Mouse (Mus musculus): Measurements from ENCODE around the gene Spocd1. TPM values are rescaled to one million over a fixed set of nuclear protein-coding genes. Genes with fewer than 3 reads are reported as not detected.

Gene Spocd1
- polyA plus RNA-seq, 2 experiments = 0.15 TPM; not detected in 1

DNA sequence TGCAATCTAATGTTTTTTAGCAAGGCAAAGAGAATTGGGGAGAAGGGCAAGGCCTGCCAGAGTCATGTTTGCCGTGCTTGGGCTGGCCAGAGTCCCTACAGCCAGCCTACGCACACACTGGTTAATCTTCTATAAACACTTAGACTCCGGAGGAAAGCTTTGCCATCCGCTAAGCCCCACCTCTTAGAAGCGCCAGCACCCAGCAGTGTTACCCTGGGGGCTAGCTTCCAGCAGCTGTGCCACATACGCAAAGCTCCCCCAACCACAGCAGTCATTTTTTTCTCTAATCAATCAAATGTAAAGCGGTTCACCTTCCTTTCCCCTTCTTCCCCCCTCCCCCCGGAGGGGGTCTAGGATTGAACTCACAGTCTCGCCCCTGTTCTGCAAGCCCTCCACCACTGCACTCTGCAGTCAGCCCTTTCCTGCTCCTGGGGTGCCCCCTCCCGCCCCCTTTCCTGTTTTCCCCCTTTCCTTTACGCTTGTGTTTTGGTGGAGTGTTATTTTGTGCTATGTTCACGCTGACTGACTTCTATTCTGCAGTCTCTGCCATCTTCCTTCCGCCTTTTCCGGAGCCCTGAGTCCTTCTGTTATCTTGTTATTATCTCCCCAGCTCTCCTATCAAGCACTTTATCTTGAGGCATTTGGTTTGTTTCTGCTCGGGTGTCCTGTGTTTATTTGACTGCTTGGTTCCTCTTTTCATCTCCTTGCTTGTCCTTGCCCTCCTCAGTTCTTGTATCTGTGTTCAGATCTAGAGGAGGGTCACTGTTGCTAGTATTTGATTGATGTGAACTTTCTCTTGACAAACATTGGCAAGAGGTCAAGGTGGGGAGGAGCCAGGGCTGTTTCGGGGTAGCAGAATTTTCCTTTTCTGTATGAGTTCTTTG lies 15.0 kb upstream of the Spocd1 start:
- TF ChIP-seq POLR2A (IDR thresholded peaks at IDR 0.05; ENCODE audit: borderline replicate concordance, extremely low read depth, insufficient read depth, insufficient read length) = no peak
- H3K36me3 ChIP-seq (ENCODE audit: control insufficient read depth, insufficient read depth, low read length) = no peaks in the 10 kb centered on the region
- no peak overlapping the region for H3K4me3 ChIP-seq (replicated peaks; ENCODE audit: low read length)
- H3K4me2 ChIP-seq (replicated peaks; ENCODE audit: low read depth, low read length, severe bottlenecking) = peak overlapping the region; percentile 30
- 15% methylated on average over 16 of the region's 16 CpGs for WGBS
- no peak overlapping the region for H3K27ac ChIP-seq (replicated peaks; ENCODE audit: low read depth, low read length)
- no peaks in the 10 kb centered on the region for H3K27me3 ChIP-seq (ENCODE audit: control insufficient read depth, insufficient read depth, low read length)
- peak overlapping the region; percentile 36; the same call in 1 of the 2 replicates for H3K9ac ChIP-seq (ENCODE audit: low read depth, low read length, severe bottlenecking)
- peaks cover 13% of the 10 kb centered on the region for H3K4me1 ChIP-seq (ENCODE audit: control insufficient read depth, insufficient read depth, low read length)
- no peaks in the 10 kb centered on the region for H3K9me3 ChIP-seq (ENCODE audit: control insufficient read depth, low read length)
- DNase-seq (ENCODE audit: low spot score) = no peak
- ATAC-seq (ENCODE audit: low FRiP score, low read depth) = no peak

DNA sequence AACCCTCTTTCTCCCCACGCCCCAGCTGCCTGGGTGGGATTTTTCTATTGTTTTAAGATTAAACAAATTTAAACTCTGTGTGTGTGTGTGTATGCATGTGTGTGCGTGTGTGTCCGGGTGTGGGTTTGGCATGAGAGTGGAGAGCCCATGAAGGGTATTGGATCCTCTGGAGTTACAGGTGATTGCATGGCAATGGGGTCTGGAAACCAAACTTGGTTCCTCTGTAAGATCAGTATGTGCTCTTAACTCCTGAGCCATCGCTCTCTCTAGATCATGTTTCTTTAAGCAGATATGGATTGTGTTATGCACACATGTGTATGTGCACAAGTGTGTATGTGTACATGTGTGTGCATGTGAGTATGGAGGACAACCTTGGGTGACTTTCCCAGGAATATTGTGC lies 14.4 kb upstream of the Spocd1 start:
- H3K4me3 ChIP-seq (replicated peaks; ENCODE audit: low read length) = no peak overlapping the region
- H3K36me3 ChIP-seq (ENCODE audit: control insufficient read depth, insufficient read depth, low read length) = no peaks in the 10 kb centered on the region
- H3K9ac ChIP-seq (ENCODE audit: low read depth, low read length, severe bottlenecking) = no peak overlapping the region
- no peaks in the 10 kb centered on the region for H3K9me3 ChIP-seq (ENCODE audit: control insufficient read depth, low read length)
- WGBS = 85% methylated on average over 4 of the region's 4 CpGs
- no peak for DNase-seq (ENCODE audit: low spot score)
- no peaks in the 10 kb centered on the region for H3K27me3 ChIP-seq (ENCODE audit: control insufficient read depth, insufficient read depth, low read length)
- no peak for TF ChIP-seq POLR2A (IDR thresholded peaks at IDR 0.05; ENCODE audit: borderline replicate concordance, extremely low read depth, insufficient read depth, insufficient read length)
- ATAC-seq (ENCODE audit: low FRiP score, low read depth) = no peak
- no peak overlapping the region for H3K27ac ChIP-seq (replicated peaks; ENCODE audit: low read depth, low read length)
- H3K4me1 ChIP-seq (ENCODE audit: control insufficient read depth, insufficient read depth, low read length) = peaks cover 8% of the 10 kb centered on the region; the same call in 1 of the 2 replicates
- H3K4me2 ChIP-seq (replicated peaks; ENCODE audit: low read depth, low read length, severe bottlenecking) = no peak overlapping the region

DNA sequence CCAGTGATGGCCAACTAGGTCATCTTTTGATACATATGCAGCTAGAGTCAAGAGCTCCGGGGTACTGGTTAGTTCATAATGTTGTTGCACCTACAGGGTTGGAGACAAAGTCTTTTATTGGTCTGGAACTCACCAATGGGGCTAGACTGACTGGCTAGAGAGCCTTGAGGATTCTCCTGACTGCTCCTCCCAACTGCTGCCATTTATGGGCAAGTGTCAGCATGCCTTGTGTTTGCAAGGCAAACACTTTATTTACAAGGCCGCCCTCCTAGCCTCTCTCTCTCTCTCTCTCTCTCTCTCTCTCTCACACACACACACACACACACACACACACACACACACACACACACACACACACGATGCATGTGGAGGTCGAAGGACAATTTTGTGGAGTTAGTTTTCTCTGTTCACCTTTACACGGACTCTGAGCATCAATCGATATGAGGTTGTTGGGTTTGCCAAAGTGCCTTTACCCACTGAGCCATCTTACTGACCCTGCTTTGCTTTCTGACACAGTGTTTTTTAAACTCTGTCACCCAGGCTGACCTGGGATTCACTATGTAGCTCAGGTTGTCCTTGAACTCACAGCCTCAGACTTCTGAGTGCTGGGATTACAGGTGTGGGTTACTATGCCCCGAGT lies 13.6 kb upstream of the Spocd1 start:
- no peak overlapping the region for H3K9ac ChIP-seq (ENCODE audit: low read depth, low read length, severe bottlenecking)
- WGBS = 88% methylated on average over 7 of the region's 7 CpGs
- ATAC-seq (ENCODE audit: low FRiP score, low read depth) (no peak), DNase-seq (ENCODE audit: low spot score) (no peak)
- peaks cover 8% of the 10 kb centered on the region; the same call in 1 of the 2 replicates for H3K4me1 ChIP-seq (ENCODE audit: control insufficient read depth, insufficient read depth, low read length)
- H3K27ac ChIP-seq (replicated peaks; ENCODE audit: low read depth, low read length) = no peak overlapping the region
- TF ChIP-seq POLR2A (IDR thresholded peaks at IDR 0.05; ENCODE audit: borderline replicate concordance, extremely low read depth, insufficient read depth, insufficient read length) = no peak
- H3K4me3 ChIP-seq (replicated peaks; ENCODE audit: low read length) = no peak overlapping the region
- H3K36me3 ChIP-seq (ENCODE audit: control insufficient read depth, insufficient read depth, low read length) = no peaks in the 10 kb centered on the region
- H3K9me3 ChIP-seq (ENCODE audit: control insufficient read depth, low read length) = no peaks in the 10 kb centered on the region
- H3K27me3 ChIP-seq (ENCODE audit: control insufficient read depth, insufficient read depth, low read length) = no peaks in the 10 kb centered on the region
- no peak overlapping the region for H3K4me2 ChIP-seq (replicated peaks; ENCODE audit: low read depth, low read length, severe bottlenecking)

DNA sequence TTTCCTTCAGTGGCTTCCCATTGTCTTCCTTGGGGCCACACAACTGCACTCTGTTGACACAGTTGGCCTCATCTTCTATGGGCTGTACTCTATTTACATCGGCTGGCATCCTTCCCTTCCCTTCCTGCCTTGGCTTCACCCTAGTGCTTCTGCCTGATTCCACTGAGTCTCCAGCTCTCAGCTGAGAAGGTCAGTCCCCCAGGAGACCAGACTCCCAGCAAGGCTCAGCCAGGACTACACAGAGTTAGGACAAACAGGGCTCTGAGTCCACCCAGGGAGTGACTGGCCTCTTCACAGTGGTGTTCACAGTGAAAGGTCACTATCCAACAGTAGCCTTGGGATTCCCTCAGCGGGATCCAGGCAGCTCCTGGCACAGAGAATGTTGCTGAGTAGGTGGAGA lies 12.9 kb upstream of the Spocd1 start:
- no peak for DNase-seq (ENCODE audit: low spot score)
- TF ChIP-seq POLR2A (IDR thresholded peaks at IDR 0.05; ENCODE audit: borderline replicate concordance, extremely low read depth, insufficient read depth, insufficient read length) = no peak
- no peak overlapping the region for H3K27ac ChIP-seq (replicated peaks; ENCODE audit: low read depth, low read length)
- H3K9ac ChIP-seq (ENCODE audit: low read depth, low read length, severe bottlenecking) = no peak overlapping the region
- 49% methylated on average over 2 of the region's 2 CpGs for WGBS
- H3K4me3 ChIP-seq (replicated peaks; ENCODE audit: low read length) = no peak overlapping the region
- peaks cover 8% of the 10 kb centered on the region; the same call in 1 of the 2 replicates for H3K4me1 ChIP-seq (ENCODE audit: control insufficient read depth, insufficient read depth, low read length)
- H3K4me2 ChIP-seq (replicated peaks; ENCODE audit: low read depth, low read length, severe bottlenecking) = no peak overlapping the region
- H3K36me3 ChIP-seq (ENCODE audit: control insufficient read depth, insufficient read depth, low read length) = no peaks in the 10 kb centered on the region
- ATAC-seq (ENCODE audit: low FRiP score, low read depth) = no peak
- no peaks in the 10 kb centered on the region for H3K27me3 ChIP-seq (ENCODE audit: control insufficient read depth, insufficient read depth, low read length)
- no peaks in the 10 kb centered on the region for H3K9me3 ChIP-seq (ENCODE audit: control insufficient read depth, low read length)

DNA sequence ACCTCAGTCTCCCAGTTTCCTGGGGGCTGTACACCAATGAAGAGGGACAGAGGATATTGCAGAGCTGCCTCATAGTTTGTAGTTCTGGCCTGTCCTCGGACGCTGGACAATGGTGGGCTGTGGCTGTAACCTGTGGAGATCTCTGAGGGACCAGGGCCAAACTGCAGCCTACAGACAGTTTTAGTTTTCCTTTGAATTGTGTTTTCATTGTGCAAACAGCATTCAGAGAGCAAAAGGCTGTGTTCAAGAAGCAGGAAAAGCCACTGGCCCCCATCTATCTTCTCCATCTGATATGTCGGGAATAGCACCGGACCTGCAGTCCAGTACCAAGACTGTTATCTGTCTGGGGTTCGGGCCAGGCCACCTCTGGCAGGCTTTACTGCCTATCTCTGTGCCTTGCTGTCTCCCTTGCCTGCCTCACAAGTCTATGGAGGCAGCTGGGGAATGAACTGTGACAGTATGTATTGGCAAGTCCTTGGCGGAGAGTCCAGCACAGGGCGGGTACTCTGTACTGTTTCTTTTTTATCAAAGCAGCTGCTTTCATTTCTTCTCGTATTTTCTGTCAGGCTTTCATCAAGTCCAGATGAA lies 11.9 kb upstream of the Spocd1 start:
- no peaks in the 10 kb centered on the region for H3K9me3 ChIP-seq (ENCODE audit: control insufficient read depth, low read length)
- H3K27me3 ChIP-seq (ENCODE audit: control insufficient read depth, insufficient read depth, low read length) = no peaks in the 10 kb centered on the region
- H3K4me2 ChIP-seq (replicated peaks; ENCODE audit: low read depth, low read length, severe bottlenecking) = no peak overlapping the region
- TF ChIP-seq POLR2A (IDR thresholded peaks at IDR 0.05; ENCODE audit: borderline replicate concordance, extremely low read depth, insufficient read depth, insufficient read length) = no peak
- H3K36me3 ChIP-seq (ENCODE audit: control insufficient read depth, insufficient read depth, low read length) = no peaks in the 10 kb centered on the region
- peaks cover 8% of the 10 kb centered on the region; the same call in 1 of the 2 replicates for H3K4me1 ChIP-seq (ENCODE audit: control insufficient read depth, insufficient read depth, low read length)
- 57% methylated on average over 8 of the region's 8 CpGs for WGBS
- no peak overlapping the region for H3K27ac ChIP-seq (replicated peaks; ENCODE audit: low read depth, low read length)
- DNase-seq (ENCODE audit: low spot score) = no peak
- H3K9ac ChIP-seq (ENCODE audit: low read depth, low read length, severe bottlenecking) = no peak overlapping the region
- no peak for ATAC-seq (ENCODE audit: low FRiP score, low read depth)
- H3K4me3 ChIP-seq (replicated peaks; ENCODE audit: low read length) = no peak overlapping the region
